Mouse (Mus musculus): ENCODE measurements around the gene Sec1.

- TF ChIP-seq CTCF (IDR thresholded peaks at IDR 0.05; ENCODE audit: low read depth) (no peak), EP300 (IDR thresholded peaks at IDR 0.05; ENCODE audit: low read depth) (no peak)
These were observed 47.1 kb upstream of the Sec1 start for GRCm38 (mm10) chr7:45741308-45741707.
